Mouse (Mus musculus): ENCODE results near the gene Bnipl. TPM values are rescaled to one million over a fixed set of nuclear protein-coding genes. Genes with fewer than 3 reads are reported as not detected.

The Bnipl gene
- polyA plus RNA-seq, 1 experiment, result 1.8 TPM

DNA sequence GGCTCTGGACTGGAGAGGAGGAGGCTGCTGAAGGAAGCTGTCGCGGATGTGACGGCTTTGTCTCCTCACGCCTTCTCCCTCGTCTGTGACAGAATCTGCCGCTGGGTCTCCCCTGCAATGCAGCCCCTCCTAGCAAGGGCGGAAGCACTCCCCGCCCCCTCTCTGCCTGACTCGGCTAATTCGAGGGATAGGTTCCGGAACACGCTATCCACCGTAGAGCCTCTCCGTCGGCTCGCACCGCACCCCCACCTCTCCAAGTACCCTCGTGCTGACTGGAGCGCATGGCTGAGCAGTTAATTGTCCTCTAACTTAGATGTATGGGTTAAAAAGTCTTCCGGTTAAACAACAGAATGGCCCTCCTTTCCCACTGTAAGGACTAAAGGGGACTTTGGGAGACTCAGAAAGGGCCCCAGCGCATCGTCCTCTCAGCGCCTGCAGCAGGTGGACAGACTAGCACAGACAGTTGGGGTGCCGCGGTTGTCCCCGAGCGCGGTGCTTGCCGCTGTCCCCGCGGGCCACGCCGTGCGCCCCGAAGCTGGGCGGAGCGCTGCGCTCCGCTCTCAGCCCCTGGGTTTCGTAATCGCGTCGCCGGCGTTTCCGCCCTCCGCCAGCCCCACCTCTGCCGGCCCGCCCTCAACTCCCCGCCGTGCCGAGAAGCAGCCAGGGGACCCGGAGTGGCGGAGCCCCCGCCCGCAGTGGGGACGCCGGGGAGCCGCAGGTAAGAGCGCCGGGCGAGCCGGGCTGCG is 22.7 kb downstream of the Bnipl start, which contains the start of gene Cdc42se1:
Gene Cdc42se1 (plus strand): TSS at position 585 of the 746 bp plus-strand sequence.
- under 1% methylated on average over 64 of the region's 64 CpGs for WGBS
- H3K4me1 ChIP-seq (ENCODE audit: control insufficient read depth, insufficient read depth, low read length), result peaks cover 19% of the 10 kb centered on the region
- DNase-seq, result peak; percentile 89 to 91
- peak within 1 kb of the TSS; percentile 72 for H3K4me3 ChIP-seq (replicated peaks; ENCODE audit: insufficient read depth, low read depth, low read length)
- H3K27ac ChIP-seq (ENCODE audit: insufficient read depth, low read length), result peak within 1 kb of the TSS; percentile 63
- no peaks in the 10 kb centered on the region for H3K27me3 ChIP-seq (ENCODE audit: control insufficient read depth, insufficient read depth, low read length)
- peak; percentile 88 for TF ChIP-seq POLR2A (IDR thresholded peaks at IDR 0.05; ENCODE audit: borderline replicate concordance, insufficient read depth, low read length)
- TF ChIP-seq CTCF (IDR thresholded peaks at IDR 0.05; ENCODE audit: borderline replicate concordance, insufficient read depth, low read depth, low read length), result no peak

DNA sequence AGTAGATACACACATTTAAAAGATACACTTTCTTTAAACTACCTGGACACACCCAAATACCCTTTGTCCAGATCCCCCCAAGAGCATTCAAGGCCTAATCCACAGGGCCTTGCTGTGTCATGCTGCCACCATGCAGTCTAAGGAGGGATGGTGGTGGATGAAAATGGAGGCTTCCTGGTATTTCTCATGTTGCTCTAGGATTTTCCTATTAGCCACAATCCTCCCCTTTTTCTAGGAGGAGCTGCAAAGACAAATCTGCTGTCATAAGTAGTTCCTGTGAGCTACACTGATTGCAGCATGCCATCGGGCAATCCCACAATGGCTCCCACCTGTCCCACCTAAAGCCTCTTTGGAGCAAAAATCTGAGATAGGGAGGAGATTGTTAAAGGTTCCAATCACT is 23.8 kb downstream of the Bnipl start:
- DNase-seq, result peak in 1 of 2 experiments; percentile 35
- WGBS, result 0% methylated on average over 1 of the region's 1 CpGs
- no peaks in the 10 kb centered on the region for H3K27me3 ChIP-seq (ENCODE audit: control insufficient read depth, insufficient read depth, low read length)
- peaks cover 19% of the 10 kb centered on the region for H3K4me1 ChIP-seq (ENCODE audit: control insufficient read depth, insufficient read depth, low read length)
- peak overlapping the region; percentile 67 for H3K4me3 ChIP-seq (replicated peaks; ENCODE audit: insufficient read depth, low read depth, low read length)
- peak overlapping the region; percentile 51 for H3K27ac ChIP-seq (ENCODE audit: insufficient read depth, low read length)
- TF ChIP-seq CTCF (IDR thresholded peaks at IDR 0.05; ENCODE audit: borderline replicate concordance, insufficient read depth, low read depth, low read length) (no peak), POLR2A (IDR thresholded peaks at IDR 0.05; ENCODE audit: borderline replicate concordance, insufficient read depth, low read length) (no peak)

DNA sequence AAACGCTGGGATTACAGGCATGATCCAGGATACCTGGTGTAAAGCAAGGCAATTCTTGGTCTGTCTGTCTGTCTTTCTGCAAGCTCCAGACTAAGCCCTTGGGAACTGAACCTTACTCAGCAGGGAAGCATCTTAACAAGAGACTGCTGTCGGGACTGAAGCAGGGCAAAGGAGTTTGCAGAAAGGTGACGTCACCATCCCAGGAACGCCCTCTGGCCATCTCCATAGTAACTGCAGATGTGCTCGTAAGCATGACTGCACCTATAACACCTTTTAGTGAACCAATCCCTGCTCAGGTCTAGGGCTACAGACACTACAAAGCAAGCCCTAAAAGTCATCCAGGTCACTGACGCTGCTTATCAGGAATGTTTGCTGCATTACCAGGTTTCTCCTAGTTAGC is 26.7 kb downstream of the Bnipl start:
- peak overlapping the region; percentile 25; the same call in 1 of the 2 replicates for H3K27ac ChIP-seq (ENCODE audit: insufficient read depth, low read length)
- H3K4me1 ChIP-seq (ENCODE audit: control insufficient read depth, insufficient read depth, low read length), result peaks cover 4% of the 10 kb centered on the region; the same call in 1 of the 2 replicates
- TF ChIP-seq CTCF (IDR thresholded peaks at IDR 0.05; ENCODE audit: borderline replicate concordance, insufficient read depth, low read depth, low read length) (no peak), POLR2A (IDR thresholded peaks at IDR 0.05; ENCODE audit: borderline replicate concordance, insufficient read depth, low read length) (no peak)
- no peak for DNase-seq
- no peaks in the 10 kb centered on the region for H3K27me3 ChIP-seq (ENCODE audit: control insufficient read depth, insufficient read depth, low read length)
- no peak overlapping the region for H3K4me3 ChIP-seq (replicated peaks; ENCODE audit: insufficient read depth, low read depth, low read length)
- WGBS, result 35% methylated on average over 6 of the region's 6 CpGs

DNA sequence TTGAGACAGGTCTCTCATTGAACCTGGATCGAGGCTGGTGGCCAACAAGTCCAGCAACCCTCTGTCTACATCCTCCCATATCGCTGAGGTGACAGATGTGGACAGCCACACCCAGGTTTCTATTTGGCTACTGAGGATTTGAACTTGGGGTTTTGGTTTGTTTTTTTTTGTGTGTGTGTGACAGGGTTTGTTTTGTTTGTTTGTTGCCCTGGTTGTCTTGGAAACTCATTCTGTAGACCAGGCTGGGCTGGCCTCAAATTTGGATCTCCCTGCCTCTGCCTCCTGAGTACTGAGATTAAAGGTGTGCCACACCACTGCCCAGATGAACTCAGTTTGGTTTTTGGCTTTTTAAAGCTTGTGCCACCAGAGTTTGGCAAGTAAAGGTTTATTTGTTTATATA is 28.0 kb downstream of the Bnipl start:
- Histone ChIP-seq H3K4me3 (replicated peaks; ENCODE audit: insufficient read depth, low read depth, low read length) (no peak overlapping the region), H3K27me3 (ENCODE audit: control insufficient read depth, insufficient read depth, low read length) (no peaks in the 10 kb centered on the region), H3K4me1 (ENCODE audit: control insufficient read depth, insufficient read depth, low read length) (peaks cover 4% of the 10 kb centered on the region; the same call in 1 of the 2 replicates), H3K27ac (ENCODE audit: insufficient read depth, low read length) (no peak overlapping the region)
- TF ChIP-seq POLR2A (IDR thresholded peaks at IDR 0.05; ENCODE audit: borderline replicate concordance, insufficient read depth, low read length) (no peak), CTCF (IDR thresholded peaks at IDR 0.05; ENCODE audit: borderline replicate concordance, insufficient read depth, low read depth, low read length) (no peak)
- WGBS, result 80% methylated on average over 2 of the region's 2 CpGs
- no peak for DNase-seq

DNA sequence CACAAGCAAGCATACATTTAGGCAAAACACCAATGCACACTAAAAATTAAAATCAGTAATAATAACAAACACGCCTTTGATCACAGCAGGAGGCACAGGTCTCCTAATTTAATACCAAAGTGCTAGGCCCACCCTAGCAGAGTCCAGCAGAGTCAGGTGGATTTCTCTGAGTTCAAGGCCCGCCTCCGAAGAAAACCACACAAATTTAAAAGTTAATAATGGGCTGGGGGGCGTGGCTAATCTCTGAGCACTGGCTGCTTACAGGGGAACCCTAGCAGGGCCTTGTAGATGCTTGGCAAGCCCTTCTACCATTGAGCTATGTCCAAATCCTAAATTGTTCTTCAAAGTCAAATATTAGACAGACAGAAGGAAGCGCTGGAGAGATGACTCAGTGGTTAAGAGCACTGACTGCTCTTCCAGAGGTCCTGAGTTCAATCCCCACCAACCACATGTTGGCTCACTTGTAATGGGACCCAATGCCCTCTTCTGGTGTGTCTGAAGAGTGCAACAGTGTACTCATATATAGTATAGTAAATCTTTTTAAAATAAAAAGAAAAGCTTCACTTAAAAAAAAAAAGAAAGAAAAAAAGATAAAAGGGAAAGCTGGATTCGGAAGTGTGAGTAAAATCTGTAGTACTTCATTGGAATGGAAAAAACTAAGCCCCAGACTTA is 32.4 kb downstream of the Bnipl start:
- 80% methylated on average over 6 of the region's 6 CpGs for WGBS
- Histone ChIP-seq H3K27ac (ENCODE audit: insufficient read depth, low read length) (no peak overlapping the region), H3K4me3 (replicated peaks; ENCODE audit: insufficient read depth, low read depth, low read length) (no peak overlapping the region), H3K27me3 (ENCODE audit: control insufficient read depth, insufficient read depth, low read length) (no peaks in the 10 kb centered on the region), H3K4me1 (ENCODE audit: control insufficient read depth, insufficient read depth, low read length) (no peaks in the 10 kb centered on the region)
- TF ChIP-seq POLR2A (IDR thresholded peaks at IDR 0.05; ENCODE audit: borderline replicate concordance, insufficient read depth, low read length) (no peak), CTCF (IDR thresholded peaks at IDR 0.05; ENCODE audit: borderline replicate concordance, insufficient read depth, low read depth, low read length) (no peak)
- DNase-seq, result no peak

DNA sequence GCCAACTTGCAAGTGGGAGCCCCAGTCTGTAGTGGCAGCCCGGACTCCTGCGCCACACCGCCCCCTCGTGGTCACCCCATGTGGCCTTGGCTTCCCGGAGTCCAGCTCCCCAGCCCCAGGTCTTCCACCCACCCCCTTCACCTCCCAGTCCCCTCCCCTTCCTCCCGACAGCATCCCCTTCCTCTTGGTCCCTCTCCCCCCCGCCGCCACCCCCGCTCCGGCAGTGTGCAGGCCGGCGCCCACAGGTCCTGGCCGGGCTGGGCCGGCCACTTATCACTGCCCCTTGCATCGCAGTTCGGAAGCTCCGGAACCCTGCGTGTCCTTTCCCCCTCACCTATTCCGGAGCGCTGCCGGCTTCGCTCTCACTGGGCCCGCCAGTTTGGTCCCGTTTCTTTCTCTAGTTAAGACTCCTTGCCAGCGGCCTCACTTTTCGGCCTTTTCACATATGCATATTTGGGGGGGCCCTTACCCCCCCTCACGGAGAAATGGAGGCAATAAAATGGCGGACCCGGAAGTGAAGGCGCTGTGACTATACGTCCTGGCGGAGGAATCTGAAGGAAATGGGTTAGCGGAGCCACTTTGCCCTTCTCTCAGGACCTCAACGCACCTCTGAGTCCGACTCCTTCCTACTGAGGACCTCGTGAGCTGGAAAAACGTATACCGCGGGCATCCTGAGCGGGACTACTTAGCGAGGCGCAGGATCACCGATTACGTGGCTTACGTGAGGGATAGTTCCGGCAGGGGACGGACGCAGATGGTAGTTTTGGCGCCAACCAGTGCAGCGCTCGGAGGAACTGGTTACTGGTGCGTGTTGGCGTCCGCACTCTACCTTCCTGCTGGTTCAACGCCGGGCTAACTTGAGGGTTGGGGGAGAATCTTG is 33.5 kb downstream of the Bnipl start, which contains the start of gene Gabpb2:
Gene Gabpb2 (minus strand): TSS at position 662 of the 880 bp plus-strand sequence.
- no peaks in the 10 kb centered on the region for H3K27me3 ChIP-seq (ENCODE audit: control insufficient read depth, insufficient read depth, low read length)
- under 1% methylated on average over 56 of the region's 56 CpGs for WGBS
- DNase-seq, result peak; percentile 92 to 94
- peak within 1 kb of the TSS; percentile 87 for H3K27ac ChIP-seq (ENCODE audit: insufficient read depth, low read length)
- H3K4me1 ChIP-seq (ENCODE audit: control insufficient read depth, insufficient read depth, low read length), result no peaks in the 10 kb centered on the region
- TF ChIP-seq CTCF (IDR thresholded peaks at IDR 0.05; ENCODE audit: borderline replicate concordance, insufficient read depth, low read depth, low read length) (peak; percentile 77), POLR2A (IDR thresholded peaks at IDR 0.05; ENCODE audit: borderline replicate concordance, insufficient read depth, low read length) (peak; percentile 72; the same call in 1 of the 2 replicates)
- peak within 1 kb of the TSS; percentile 70 for H3K4me3 ChIP-seq (replicated peaks; ENCODE audit: insufficient read depth, low read depth, low read length)

DNA sequence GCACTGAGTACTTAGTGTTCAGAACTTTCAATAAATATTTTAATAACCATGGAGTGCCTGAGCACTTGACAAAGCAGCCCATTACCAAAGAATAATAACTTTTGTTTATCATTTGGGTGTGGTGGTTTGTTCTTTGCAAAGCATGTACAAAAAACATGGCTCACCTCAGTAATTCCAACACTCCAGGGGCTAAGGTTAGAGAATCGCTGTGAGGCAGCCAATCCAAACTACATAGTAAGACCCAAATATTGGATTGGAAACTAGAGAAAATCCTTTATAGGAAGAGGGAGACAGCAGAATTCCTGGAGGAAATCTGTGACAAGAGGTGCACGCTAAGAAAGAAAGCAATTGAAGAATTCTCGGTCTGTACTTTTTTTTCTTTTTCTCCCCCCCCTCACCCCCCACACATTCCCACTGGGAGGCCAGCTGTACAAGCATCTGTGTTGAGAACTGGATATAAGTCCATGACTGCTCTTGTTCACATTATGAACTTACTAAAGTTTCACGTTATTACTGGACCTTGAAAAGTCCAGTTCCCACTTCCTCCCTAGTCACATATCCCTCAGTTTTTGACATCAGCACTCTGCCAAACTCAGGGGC is 34.2 kb downstream of the Bnipl start:
- H3K27ac ChIP-seq (ENCODE audit: insufficient read depth, low read length), result no peak overlapping the region
- TF ChIP-seq POLR2A (IDR thresholded peaks at IDR 0.05; ENCODE audit: borderline replicate concordance, insufficient read depth, low read length), result no peak
- no peak for TF ChIP-seq CTCF (IDR thresholded peaks at IDR 0.05; ENCODE audit: borderline replicate concordance, insufficient read depth, low read depth, low read length)
- DNase-seq, result no peak
- no peaks in the 10 kb centered on the region for H3K4me1 ChIP-seq (ENCODE audit: control insufficient read depth, insufficient read depth, low read length)
- 3% methylated on average over 4 of the region's 4 CpGs for WGBS
- no peaks in the 10 kb centered on the region for H3K27me3 ChIP-seq (ENCODE audit: control insufficient read depth, insufficient read depth, low read length)
- H3K4me3 ChIP-seq (replicated peaks; ENCODE audit: insufficient read depth, low read depth, low read length), result peak overlapping the region; percentile 70
